Mouse (Mus musculus) c-Kit-positive CD71-positive TER-119-negative erythroid progenitor cells, embryonic 14.5 days (primary cell): Measurements from ENCODE around the gene Cyp4b1.
"Not testable (repeated sequence)": the region's sequence is repeated elsewhere in the genome, so short reads cannot be mapped to it uniquely, and the experiment has no call there.

ENCODE experiments used
- DNase-seq: peaks from one replicate; pipeline ENCODE4 v3.0.0-alpha.2; 2013; ENCODE audit warnings: low read depth

Gene Cyp4b1

DNA sequence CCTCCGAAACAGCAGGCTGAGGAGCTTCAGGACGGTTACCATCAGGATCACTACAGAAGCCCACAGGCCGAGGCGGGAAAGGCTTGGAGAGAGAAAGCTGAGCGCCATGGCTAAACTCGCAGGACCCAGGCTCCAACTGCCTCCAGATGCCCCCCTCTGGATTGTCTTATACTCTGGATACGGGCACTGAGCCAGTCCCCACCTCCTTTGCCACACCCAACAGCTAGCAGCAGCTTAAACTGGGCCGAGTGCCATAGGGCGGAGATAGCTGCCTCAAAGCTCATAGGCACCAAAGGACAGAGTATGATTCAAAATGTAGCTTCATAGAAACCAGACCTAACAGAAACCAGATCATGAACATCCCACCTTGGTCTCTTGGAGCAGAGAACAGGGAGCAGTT, at the start of gene Cyp4b1:
Cyp4b1 (minus strand) TSS at position 144 of the 400 bp plus-strand sequence.
- DNase-seq: no peak

DNA sequence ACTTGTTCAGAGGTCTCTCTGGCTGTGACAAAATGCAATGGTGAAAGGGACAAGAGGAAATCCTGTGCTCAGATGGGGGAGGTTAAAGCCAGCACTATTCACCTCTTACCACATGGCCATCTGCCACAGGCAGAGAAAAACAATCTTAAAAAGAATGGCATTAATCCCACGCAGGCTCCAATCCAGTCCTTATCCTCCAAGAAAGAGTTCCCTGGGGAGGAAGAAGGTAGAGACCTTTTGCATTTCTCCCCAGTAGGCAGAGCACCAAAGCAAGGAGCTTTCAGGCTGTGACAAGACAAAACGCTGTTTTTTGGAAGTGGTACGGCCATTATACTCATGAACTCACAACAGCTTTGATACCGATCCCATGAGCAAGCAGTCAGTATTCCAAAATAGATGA, 38.8 kb upstream of the Cyp4b1 start:
- no peak for DNase-seq

DNA sequence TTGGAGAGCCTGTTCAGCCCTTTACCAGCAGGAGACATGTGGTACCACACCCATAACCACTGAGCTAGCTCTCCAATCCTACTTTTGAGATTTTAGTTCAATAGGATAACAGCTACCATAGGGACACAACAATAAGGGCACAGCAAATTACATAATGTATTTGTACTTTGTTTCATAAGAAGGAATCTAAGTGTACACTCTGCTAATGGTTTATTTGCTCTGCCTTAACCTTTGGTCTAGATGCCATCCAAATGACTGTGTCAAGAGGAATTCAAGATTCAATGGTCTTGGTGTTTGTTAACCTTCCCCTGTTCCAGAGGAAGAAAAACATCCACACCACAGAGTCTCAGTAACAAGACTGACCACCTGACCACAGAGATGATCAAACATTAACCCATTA, 11.7 kb upstream of the Cyp4b1 start:
- DNase-seq: no peak

DNA sequence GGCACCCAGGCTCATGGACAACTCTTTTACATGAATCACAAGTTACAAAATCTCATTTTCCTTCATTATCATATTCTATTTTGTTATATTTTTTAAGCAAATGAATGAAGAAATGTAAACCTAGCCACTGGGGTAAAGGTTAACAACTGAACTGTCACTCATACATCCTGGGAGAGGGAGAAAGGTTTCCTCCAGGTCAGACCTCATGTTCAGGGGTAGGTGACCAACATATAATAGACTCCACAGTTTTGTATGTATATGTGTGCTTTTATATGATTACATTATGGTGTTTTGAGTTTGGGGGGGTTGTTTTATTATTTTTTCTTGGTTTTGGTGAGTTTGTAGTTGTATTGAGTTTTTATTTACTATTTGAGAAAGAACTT, 10.3 kb upstream of the Cyp4b1 start:
- DNase-seq: no peak

DNA sequence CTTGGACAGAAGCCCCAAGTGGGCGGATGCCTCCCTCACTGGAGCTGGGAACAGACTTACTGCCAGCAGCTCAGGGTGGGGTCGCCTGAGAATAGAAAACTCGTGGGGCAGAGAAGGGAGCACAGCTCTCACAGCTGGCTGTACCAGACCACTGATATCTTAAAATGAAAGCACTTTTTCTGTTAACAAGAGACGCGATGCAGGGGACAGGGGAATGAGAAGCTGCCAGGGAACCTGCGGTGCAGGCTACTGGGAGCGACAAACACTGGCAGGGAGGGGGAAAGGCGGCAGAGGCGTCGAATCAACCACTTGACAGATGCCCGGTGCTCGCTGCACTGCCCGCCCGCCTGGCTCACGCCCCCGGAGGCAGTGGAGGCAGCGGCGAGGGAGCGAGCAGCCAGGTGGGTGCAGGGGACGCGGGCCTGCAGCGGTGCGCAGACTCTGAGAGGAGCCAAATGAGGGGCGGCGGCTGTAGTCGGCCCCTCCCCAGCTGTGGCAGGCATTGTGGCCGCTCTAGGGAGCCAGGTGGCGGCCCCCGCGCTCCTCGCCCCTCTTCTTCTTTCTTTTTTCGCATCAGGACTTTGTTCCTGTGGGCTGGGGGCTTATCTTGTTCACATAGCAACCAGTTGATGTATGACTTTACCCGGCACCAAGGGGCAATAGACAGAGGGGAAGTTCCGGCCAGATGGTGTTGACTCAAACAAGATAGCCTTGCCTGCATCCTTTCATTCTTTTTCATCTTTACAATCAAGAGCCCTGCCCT, 9.8 kb upstream of the Cyp4b1 start:
- peak; percentile 6 for DNase-seq

DNA sequence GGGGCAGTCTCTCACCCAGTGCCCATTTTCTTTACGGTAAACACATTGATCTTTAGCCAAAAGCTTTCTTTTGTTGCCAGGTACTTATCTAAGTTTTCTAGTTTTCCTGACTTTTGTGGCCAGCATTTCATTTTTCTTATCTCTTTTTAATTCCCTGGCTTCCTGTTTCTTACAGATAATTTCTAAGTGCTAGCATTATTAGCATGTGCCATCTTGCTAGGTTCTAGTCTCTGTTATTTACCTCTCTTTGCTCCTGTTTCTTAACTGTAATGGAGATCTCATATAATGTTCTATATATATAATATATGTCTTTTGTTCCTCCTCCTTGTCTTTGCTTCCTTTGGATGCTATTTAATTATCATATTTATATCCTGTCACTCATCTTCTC, 9.0 kb upstream of the Cyp4b1 start:
- DNase-seq: not testable (repeated sequence)

DNA sequence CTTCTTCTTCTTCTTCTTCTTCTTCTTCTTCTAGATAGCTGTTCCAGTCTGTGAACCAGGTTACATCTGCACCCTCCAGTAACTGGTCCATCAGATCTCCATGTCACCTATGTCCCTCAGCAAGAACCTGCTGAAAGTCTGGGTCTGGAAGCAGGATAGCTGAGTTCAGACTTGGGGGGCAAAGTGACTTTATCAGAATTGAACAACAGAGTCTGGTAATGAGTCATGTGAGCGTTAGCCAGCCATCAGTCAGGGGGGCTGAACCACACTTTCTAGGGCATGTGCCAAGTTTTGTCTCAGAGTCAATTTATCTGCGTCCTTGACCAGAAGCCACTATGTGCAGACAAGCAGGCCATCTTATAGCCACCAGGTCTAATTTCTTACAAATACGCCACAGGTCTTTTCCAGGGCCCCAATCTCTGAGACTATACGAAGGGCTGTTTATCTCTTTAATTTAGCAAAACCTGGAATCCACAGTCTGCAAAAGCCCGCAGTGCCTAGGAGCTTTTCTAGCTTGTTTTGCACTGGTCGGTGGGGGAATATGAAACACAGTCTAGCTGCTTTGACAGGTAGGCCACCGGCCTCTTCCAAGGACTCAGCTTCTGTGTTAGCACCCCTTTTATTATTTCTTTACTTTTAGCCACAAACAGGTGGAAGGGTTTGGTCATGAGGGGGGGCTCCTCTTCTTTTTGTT, 8.5 kb upstream of the Cyp4b1 start:
- DNase-seq: not testable (repeated sequence)

DNA sequence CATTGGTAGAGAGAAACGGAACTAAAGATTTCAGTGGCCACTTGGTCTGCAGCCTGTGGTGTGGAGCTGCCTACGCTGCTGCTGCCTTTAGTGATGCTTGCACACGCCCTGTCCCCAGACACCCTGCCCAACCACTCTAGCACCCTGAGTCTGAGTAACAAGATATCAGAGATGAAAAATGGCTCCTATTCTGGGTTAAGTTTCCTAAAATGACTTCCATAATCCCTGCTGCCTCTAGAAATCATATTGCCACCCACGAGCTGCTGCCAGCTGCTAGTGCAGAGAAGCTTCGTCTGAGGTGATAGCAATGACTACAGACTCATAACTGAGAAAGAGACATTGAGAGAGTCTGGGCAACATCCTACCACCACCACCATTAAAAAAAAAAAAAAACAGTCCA, 3.3 kb upstream of the Cyp4b1 start:
- DNase-seq: no peak

DNA sequence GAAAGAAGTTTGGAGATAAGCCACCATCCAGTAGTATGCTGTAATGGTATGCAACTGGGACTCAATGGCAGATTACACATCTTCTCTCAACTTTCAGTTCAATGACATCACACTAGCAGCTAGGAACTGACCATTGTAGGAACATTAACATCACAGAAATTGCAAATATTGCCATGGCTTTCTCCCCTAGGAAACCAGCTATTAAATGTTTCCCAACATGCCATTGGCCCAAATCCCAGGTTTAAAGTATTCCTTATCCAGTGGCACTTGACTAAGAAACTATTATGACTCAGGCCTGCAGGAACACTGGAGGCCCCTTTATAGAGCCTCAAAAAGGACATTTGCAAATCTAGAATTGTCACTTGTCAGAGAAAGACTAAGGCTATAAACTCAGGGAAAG, 1.8 kb upstream of the Cyp4b1 start:
- DNase-seq: no peak

DNA sequence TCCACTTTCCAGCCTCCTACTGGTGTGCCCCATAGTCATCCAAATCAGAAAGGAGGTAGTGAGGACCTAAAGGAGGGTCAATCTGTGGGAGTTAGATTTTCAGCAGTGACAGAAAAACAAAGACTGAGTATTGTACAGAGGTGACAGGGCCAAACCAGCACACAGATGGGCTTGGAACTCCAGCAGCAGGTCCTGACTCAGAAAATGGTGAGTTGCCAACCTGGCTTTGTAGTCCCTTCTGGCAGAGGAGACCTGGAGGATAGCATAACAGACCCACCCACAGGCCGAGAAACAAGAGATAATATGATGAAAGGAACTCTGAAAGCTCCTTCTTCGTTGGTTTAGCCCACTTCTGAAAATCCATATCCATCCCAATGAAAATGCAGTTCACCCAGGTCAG, 1.2 kb upstream of the Cyp4b1 start:
- DNase-seq: no peak

DNA sequence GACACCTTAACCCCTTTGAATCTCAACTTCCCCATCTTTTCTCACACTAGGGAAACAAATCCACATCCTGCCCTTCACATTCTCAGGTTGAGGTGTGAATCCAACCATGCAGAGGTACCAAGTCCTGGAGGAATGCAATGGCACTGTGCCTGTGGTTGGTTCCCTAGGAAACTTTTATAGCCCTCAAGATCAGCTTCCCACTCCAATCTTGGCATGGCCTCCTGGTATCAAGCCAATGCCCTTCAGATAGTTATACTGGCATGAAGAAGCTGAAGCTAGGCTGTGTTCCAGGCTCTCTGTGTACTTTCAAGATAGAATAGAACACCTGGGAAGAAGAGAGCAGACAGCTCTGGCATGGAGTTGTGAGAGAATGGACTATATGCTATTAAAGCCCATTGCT, 2.2 kb downstream of the Cyp4b1 start:
- no peak for DNase-seq

DNA sequence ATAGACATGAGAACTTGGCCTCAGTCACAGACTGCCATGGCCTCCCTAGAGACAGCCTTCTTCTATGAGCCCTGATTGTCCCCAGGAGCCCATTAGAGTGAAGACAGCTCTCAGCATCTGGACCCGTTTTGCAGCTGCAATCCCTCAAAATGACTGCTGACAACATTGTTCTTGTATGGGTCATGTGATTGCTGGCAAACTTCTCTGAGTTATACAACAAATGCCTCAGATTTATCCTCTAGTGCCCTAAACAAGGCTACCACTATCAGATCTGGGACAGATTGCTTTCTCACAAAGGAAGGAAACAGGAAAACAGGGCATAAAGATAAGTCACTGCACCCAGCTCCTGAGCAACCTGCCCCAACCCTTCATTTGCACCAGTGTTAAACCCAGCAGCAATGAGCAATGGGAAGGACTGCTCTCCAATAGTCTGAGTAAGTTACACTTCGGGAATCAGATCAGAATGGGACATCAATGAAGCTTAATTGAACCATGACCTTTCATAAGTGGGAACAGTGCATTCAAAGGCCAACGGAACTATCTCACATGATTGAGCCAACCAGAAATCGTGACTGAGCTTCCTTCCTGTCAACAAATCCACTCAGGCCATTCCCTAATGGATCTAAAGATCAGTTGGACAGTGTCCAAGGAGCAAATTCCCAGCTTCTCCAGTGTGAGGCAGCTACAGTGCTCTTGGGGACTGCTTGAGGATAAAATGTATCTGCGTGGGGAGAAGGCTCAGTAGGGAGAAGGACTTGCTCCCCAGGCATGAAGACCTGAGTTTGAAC, 4.4 kb downstream of the Cyp4b1 start:
- no peak for DNase-seq

DNA sequence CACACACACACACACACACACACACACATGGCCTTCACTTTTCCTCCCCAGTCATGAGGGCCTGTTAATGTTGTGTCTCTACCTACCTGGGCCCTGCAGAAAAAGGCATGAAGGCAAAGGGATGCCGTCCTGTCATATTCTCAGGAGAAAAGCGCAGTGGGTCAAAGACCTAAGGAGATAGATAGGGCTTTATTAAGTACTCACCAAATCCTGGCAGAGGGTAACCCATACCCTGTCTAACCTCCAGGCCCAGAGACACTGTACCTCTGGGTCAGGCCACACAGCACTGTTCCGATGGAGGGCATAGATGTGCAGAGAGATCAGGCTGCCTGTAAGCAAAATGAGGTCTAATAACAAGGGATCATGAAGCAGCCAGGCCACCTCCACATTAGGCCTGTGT, 22.0 kb downstream of the Cyp4b1 start:
- not testable (repeated sequence) for DNase-seq

DNA sequence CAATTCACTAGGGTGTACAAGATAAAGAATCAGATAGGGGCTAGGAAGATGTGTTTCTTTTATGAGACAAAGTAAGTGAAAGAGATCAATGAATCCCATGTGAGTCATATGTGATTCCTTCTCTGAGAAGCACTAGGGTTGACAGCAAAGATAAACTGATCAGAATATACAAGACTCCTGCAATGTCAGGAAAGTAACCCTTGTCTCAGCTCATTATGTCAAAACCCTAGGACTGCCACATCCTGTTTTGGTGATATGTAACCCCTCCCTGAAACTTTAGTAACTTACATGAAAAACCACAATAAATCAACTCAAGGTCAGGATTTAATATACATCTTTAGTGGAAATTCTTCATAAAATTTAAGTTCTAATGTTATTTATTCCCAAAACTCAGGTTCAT, 33.5 kb downstream of the Cyp4b1 start:
- no peak for DNase-seq

DNA sequence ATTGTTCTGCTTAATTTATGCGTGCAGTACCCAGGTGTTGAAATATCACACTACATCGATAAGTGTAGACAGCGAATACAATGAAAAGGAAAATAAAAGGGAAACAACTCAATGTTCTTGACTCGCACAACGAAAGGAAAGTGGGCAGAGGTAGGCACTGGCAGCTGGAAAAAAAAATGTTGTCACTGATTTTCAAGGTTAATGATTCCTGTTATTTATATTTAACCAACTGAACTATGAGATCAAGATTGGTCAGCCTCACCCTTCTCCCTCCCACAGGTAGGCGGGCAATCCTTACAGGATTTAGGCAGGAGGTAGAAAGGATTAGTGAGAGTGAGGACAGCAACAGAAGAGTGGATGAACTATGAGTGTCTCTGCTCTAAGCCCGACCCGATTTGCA, 46.9 kb downstream of the Cyp4b1 start, which contains the start of gene Cyp4a32:
Cyp4a32 (plus strand) TSS at position 359 of the 400 bp plus-strand sequence.
- DNase-seq: not testable (repeated sequence)

DNA sequence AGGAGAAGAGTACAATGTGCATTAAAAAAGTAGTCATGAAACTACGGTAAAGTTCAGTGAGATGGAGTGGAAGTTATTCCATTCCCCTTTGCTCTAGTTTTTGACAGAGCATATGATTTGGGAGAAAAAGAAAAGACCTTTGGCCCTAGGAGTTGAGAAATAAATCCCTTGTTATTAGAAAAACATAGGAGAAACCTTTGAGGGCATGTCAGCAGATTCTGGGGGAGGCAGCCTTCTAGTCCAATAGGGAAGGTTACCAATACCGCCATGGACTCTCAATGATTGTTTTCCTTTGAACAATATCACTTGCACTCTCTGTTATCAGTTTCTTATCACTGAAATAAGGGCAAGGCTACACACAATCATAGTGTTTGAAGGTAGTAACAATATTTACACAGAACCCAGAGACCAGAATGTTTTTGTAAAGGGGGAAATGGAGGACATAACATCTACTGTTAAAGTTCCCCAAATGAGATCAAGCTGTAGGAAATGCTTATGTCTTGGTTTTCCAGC, 50.6 kb downstream of the Cyp4b1 start:
- DNase-seq: no peak

DNA sequence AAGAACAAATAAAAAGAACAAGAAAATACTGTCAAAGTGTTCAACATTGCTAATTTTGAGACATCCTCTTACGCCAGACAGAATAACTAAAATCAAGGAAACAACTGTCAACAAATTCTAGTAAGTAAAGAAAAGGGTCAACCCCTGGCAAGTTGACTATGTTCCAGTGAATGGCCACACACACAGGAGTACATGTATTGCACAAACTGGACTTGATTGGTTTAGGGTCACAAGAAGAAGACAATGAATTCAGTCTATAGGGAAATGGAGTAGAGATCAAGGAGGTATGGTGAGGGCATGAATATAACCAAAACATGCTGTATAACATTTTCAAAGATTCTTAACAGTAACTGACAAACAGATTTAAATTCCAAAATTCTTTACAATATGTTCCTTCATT, 51.2 kb downstream of the Cyp4b1 start:
- DNase-seq: no peak

DNA sequence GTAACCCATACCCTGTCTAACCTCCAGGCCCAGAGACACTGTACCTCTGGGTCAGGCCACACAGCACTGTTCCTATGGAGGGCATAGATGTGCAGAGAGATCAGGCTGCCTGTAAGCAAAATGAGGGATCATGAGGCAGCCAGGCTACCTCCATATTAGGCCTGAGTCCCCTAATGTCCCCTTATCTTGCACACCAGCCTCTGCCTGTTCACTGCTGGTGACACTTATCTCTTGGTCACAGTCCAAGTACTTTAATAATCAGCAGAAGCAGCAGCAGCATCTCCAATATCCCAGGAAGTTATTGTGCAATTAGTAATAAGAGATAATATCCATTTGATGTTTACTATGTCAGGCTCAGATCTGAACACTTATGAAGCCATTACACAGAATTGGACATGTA, 64.5 kb downstream of the Cyp4b1 start:
- peak; percentile 59 for DNase-seq

DNA sequence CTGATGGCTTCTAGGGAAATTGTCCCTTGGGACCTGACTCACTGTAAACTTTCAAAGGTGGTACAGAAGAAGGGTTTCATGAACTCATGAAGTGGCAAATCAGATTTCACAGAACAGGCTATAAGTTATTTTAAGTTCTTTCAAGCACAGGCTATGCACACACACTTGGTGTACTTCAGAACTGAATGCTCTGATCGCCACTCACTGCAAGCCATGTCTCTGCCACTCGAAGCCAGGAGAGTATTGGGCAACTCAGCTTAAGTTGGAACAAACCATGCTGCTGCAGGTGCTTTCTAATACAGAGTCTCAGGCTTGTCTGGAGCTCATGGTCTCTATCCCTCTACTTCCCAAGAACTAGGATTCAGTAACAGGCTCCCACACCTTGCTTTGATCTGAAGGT, 71.7 kb downstream of the Cyp4b1 start:
- no peak for DNase-seq

DNA sequence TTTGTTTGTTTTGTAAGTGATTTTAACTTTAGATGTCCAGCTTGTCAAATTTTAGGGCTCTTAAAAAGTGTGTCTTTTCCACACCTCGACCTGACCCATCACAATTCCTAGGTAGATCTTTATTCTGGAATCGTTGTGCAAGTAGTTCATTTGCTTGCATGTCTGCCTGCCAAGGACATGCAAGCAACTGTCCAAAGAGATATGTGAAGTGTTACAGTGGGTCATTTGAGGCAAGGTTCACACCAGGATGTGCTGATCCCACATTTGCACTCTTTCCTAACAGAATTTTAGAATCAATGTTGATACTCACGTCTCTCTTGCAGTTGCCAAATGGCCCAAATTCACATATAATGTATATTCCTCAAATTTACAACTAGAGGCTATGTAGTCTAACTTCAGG, 72.3 kb downstream of the Cyp4b1 start:
- no peak for DNase-seq
